Mouse (Mus musculus) spleen, adult 10 weeks (tissue): ENCODE results near the gene Zfp362. TPM values are rescaled to one million over a fixed set of nuclear protein-coding genes. Genes with fewer than 3 reads are reported as not detected.

Source experiments
- polyA plus RNA-seq: library from polyadenylated mRNA; stranded (reverse); fragments of 350-450 nt; fragmentation: Illumina TruSeq; extraction: RNeasy Lipid Tissue Mini Kit (QIAGEN cat#74804); gene quantifications from one replicate; pipeline ENCODE4 v1.2.3, GENCODE M21; 2015; ENCODE audit warnings: low replicate concordance; ENCODE audit not compliant: insufficient read depth

Gene Zfp362
- 16.8 TPM for polyA plus RNA-seq

DNA sequence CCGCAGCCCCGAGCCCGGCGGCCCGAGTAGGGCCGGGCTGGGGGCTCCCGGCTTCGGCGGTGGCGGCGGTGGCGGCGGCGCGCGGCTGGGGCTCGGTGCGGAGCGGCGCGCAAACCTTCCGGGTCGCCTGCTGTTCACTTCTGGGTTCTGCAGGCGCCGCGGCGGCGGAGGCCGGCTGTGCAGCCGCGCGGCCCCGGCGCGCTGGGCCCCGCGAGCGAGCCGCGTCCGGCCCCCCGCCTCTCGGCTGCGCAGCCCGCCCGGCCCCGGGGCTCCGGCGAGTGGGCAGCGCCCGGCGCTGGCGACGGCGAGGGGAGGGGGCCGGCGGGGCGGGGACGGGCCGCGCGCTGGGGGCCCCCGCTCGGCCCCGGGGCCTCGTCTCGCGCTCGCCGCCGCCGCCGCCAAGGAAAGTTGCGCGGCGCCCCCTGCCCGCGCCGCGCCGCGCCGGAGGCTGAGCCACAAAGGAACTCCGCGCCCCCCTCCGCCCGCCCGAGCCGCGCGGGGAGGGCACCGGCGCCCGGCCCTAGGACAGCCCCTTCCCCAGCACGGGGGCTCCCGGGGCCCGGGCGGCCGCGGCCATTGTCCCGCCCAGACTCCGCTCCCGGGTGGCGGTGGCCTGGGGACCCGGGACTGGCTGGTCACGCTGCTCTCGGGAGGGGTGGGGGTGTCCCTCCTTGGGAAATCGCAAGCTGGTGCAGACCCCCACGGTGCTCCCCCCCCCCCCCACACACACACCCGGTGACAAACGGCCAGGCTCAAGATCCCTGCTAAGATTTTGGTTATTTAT is at the start of gene Zfp362:
Gene Zfp362 (minus strand): TSS at position 3 of the 784 bp plus-strand sequence.

GRCm38 (mm10) chr4:128755064-128755463 is 50.8 kb downstream of the Zfp362 start, which contains the start of gene A3galt2:
Gene A3galt2 (plus strand): TSS chr4:128755364.

Other genes starting within 250 kb of the Zfp362 start
- 12.2 TPM for gene Zscan20, start 195.9 kb downstream of the Zfp362 start, polyA plus RNA-seq
- 7.2 TPM for gene Tlr12, start 187.4 kb downstream of the Zfp362 start, polyA plus RNA-seq
- gene Phc2, start 151.3 kb downstream of the Zfp362 start, polyA plus RNA-seq: 35.4 TPM
- 0.35 TPM for gene A3galt2, start 50.7 kb downstream of the Zfp362 start, polyA plus RNA-seq
- gene Trim62, start 77.5 kb upstream of the Zfp362 start, polyA plus RNA-seq: 3.1 TPM
- 1.6 TPM for gene Azin2, start 156.4 kb upstream of the Zfp362 start, polyA plus RNA-seq
- gene Ak2, start 185.9 kb upstream of the Zfp362 start, polyA plus RNA-seq: 71.9 TPM